Mouse (Mus musculus): Measurements from ENCODE around the gene Mmachc.
A peak's percentile ranks its signal among the peaks of the same experiment; 100 is the strongest.

The Mmachc gene

DNA sequence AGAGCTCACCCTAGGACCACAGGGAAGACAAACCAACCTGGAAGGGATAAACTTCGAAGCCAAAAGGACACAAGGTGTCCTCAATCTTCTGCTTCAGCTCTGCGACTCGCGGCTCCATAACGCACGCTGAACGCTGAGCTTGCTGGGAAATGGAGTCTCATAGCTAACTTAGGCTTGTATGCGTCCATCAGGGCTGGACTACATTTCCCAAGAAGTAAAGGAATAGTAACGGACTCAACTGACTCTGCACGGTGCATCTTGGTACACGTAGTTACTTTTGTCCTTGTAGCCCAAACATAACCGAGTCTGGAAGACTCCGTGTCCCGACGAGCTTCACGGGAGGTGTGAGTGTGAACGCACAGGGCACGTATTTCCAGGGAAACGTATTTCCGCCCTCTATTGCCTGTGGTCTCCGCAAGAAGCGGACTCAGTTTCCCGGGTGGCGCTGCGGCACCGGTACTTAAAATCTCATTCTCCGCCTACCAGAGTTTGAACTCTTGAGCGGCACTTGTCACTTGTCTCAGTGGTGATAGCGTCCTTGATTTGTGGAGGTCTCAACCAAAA lies at the start of gene Mmachc, which contains the start of gene Ccdc163:
Mmachc (minus strand) TSS at position 206 of the 564 bp plus-strand sequence.
Ccdc163 (plus strand) TSS at position 309 of the 564 bp plus-strand sequence.
- peak; percentile 100 for DNase-seq (ENCODE audit: low read depth, low spot score)

DNA sequence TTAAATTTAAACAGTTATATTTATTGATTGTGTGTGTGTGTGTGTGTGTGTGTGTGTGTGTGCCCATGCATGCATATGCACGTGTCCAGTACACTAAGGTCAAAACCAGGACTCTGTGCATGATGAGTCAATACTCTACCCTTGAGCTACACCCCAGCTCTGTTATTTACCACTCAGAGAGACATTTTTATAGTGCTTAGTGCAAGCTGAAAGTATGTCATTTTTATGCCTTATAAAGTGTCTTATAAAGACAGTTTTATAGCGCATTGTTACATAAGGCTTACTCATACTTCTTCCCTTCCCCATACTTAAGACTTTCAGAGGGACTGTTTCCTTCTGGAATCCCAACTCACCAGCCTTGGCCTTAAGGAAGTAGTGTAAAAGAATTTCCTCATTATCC lies 41.5 kb upstream of the Mmachc start:
- DNase-seq (ENCODE audit: low read depth, low spot score), result no peak

- DNase-seq (ENCODE audit: low read depth, low spot score), result no peak
Observed at GRCm38 (mm10) chr4:116738972-116739751, 31.0 kb upstream of the Mmachc start.

DNA sequence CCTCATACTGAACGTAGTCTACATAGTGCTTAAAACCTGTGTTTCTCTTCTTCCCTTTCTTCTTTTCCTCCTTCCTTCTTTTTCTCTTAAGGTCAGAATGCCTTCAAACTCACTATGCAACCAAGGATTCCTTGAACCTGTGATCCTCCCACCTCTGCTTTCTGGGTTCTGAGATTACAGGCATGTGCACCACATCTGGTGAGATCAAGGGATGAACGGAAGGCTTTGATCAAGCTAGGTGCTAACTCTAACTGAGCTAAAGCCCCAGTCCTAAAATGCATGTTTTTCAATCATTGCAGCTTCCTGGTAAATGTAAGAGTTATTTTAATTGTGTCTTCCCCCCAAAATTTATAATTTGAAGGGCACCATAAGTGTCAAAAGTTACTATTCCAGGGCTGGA lies 26.8 kb upstream of the Mmachc start:
- DNase-seq (ENCODE audit: low read depth, low spot score), result no peak

- DNase-seq (ENCODE audit: low read depth, low spot score), result no peak
Observed at GRCm38 (mm10) chr4:116732355-116732754, 24.1 kb upstream of the Mmachc start.

DNA sequence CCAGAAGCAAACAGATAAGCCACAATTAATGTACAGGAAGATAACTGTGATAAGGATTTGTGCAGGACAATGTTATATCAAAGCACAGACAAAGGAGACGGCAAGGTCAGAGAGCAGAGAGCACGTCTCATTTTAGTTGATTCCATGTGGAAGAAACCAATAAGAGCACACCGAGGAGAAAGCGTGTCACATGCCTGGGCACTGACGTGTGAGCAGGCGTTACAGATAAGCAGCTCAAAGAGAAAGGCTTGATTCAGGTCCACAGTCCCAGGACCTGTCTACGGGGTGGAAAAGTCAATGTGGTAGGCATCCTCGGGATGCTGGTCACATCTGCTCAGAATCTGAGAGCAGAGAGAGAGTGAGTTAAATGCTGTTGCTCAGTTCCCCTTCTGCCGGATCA lies 22.9 kb upstream of the Mmachc start:
- DNase-seq (ENCODE audit: low read depth, low spot score), result no peak

DNA sequence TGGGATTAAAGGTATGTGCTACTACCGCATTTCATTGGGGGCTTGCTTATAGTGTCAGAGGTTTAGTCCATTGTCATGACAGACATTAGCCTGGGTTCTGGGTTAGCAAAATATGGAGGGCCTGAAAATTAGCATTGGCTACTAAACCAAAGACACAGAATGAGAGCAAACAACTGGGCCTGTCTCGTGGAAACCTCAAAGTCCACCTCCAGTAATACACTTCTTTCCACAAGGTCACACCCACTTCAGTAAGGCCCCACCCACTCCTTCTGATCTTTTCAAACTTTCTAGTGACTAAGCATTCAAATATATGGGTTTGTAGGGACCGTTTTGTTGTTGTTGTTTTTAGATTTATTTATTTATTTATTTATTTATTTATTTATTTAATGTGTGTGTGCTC lies 21.3 kb upstream of the Mmachc start:
- DNase-seq (ENCODE audit: low read depth, low spot score), result no peak

DNA sequence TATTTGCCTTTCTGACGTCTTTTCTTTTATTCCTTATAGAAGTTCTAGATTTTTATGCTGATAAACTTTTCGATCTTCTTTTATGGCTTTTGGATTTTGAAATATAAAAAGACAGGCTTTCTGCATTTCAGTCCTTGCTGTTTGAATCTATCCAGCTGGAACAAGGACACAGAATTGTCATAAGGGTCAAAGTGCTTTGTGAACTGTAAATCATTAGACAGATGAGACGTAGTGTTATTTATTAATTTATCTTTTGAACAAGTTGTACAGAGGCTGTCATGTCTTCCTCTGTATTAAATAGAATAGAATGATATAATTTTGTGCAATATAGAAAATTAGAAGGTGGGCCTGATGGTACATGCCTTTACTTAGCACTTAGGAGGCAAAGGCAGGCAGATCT lies 19.2 kb upstream of the Mmachc start:
- DNase-seq (ENCODE audit: low read depth, low spot score), result no peak

DNA sequence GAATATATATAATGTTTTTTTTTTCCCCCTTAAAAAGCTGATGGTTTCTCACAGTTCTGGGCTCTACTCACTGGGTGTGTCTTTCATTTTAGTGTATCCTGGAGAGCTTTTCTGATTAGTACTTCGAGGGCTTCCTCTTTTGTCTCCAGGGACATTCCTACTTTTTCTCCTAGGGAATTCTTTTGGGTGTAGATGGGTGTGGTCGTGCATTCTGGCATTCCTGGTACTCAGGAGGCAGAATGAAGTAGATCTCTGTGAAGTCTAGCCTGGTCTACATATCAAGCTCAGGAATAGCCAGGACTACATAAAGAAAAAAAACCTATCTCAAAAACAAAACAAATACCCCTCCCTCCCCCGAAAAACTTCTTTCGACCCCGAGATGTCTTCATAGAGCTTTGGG lies 17.2 kb upstream of the Mmachc start:
- peak; percentile 90 for DNase-seq (ENCODE audit: low read depth, low spot score)

- no peak for DNase-seq (ENCODE audit: low read depth, low spot score)
Observed at GRCm38 (mm10) chr4:116722230-116722629, 14.0 kb upstream of the Mmachc start.

DNA sequence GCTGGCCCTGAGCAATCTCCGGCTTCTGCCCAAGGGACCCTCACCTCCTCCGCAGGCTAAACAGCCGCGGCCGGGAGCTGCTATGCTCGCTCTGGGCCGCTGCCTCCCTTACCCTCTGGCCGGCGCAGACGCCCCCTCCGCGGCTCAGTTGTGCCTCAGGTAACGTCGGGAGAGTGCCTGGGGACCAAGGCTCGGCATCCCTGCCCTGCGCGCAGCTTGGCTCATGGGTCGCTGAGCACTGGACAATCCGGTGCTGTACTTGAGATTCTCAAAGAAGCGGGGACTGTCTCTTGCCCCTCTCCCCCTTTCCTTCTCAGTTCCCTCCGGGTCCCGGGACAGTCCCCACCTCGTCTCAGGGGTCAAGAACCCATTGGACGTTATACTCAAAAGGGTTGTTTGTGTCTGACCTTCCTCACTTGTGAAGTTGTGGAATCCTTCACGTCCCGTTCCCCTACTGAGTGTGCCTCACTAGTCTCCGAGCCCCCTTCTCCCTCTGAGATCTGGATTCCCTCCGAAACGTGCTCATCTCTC lies 13.0 kb upstream of the Mmachc start:
- no peak for DNase-seq (ENCODE audit: low read depth, low spot score)

DNA sequence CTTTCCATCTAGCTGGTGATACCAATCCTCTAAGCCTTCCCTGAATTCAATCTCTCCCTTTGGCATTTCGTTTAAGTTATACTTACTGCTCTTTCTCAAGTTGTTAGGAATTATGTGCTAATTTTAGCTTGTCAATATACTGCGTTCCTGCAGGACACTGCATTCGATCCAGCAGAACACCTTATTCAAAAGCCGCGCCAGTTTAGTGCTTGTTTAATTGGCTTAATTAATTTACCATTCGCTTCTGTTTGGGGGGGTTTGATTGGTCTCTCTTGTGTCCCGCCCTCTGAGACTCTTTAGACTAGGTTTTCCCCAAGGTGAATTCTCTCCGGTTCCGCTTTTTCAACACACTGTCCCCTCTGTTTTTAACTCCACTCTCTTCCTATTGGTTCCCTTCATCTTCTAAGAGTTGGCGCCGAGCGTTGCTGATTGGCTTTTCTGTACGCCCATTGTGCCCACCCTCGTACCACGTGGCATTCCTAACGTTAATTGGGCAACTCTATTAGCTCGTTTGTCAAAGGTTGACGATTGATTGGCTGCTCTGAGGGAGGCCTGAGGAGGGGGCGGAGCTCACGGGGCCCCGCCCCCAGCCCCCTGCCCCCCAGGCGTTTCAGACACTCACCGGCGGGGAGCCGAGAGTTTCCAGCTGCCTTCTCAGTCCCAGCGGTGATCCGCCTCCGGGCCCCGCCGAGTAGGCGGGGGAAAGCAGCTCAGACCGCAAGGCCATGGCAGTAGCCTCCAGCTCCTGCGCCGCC lies 12.3 kb upstream of the Mmachc start, which contains the start of gene Tesk2:
Tesk2 (plus strand) TSS at position 606 of the 755 bp plus-strand sequence.
- peak; percentile 99 for DNase-seq (ENCODE audit: low read depth, low spot score)

DNA sequence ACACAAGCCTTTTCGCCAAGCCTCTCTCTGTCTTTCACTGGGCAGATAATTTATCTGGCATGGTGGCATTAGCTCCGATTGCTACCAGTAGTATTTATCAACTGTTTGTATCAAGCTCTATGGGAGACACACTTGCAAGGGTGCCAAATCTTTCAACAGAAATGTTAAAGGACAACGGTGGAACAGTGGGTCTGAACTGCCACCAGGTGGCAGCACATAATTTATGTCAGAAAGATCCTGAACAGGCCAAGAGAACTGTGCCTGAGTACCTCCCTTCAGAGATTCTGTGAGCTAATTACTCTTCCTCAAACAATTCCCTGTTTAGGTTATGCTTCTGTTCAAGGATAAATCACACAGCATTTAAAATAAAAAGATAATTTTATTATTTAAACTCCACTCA lies 11.2 kb upstream of the Mmachc start:
- peak; percentile 85 for DNase-seq (ENCODE audit: low read depth, low spot score)

DNA sequence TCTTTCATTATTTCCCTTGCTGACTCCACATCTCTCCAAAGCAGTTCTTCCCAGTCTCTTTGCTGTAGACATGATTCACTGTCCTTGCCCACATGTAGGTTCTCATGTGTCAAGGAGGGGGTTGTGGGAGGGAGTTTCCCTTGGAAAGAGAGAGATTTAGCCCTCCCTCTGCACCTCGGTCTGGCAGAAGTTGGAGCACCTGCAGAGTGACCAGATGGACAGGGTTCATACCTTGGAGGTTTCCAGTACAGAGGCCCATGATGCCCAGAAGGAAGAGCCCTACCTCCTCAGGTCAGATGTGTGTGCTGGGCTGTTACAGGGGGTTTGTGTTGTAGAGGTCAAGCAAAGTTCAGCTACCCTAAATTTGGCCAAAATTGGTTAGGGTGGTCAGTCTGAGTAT lies 4.3 kb upstream of the Mmachc start:
- no peak for DNase-seq (ENCODE audit: low read depth, low spot score)

- no peak for DNase-seq (ENCODE audit: low read depth, low spot score)
Observed at GRCm38 (mm10) chr4:116710154-116710553, 1.9 kb upstream of the Mmachc start.

DNA sequence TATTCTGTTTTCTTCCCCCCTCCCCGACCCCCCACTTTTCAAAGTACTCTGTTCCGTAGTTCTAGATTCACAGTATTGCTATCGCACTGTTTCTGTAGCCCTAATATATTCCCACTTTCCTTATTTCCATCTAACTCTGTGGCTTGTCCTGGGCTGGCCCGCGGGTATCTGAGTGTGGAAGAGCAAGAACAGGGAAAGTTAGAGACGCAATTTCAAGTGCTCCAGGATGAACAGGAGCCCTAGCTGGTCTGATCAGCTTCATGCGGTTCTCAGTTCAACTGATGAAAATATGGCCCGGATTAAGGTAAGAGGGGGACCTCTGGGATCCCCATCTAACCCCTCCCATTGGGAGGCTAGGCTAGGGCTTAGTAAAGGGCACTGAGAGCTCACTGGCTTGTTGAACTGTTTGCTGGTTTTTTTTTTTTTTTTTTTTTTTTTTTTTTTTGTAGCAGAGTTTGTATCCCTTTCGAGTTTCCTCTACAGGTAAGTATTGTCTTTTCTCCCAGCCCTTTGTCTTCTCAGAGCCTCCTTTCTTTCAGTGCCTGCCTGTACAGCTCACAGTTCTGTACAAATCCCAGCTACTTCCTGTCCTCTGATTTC lies 685 bp upstream of the Mmachc start:
- no peak for DNase-seq (ENCODE audit: low read depth, low spot score)

GRCm38 (mm10) chr4:116707666-116708065 lies 540 bp downstream of the Mmachc start:
- DNase-seq (ENCODE audit: low read depth, low spot score), result no peak

DNA sequence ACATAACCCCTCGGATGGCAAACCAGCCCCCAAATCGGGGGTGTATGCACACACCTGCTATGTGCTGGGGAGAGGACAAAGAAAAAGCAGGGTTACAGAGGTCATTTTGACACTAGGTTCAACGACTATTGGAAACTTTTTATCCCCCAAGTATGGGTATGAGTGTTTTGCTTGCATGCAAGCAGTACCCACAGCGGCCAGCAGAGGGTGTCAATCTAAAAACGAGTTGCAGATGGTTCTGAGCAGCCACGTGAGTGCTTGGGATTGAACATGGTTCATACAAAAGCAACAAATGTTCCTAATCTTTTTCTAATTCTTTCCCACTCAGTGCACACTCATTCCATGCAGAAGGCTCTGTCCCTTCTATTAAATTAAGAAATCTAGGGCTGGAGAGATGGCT lies 4.4 kb downstream of the Mmachc start:
- peak; percentile 92 for DNase-seq (ENCODE audit: low read depth, low spot score)

GRCm38 (mm10) chr4:116700964-116701363 lies 7.2 kb downstream of the Mmachc start:
- no peak for DNase-seq (ENCODE audit: low read depth, low spot score)

- no peak for DNase-seq (ENCODE audit: low read depth, low spot score)
Observed at GRCm38 (mm10) chr4:116698693-116699342, 9.4 kb downstream of the Mmachc start.

- DNase-seq (ENCODE audit: low read depth, low spot score), result no peak
Observed at GRCm38 (mm10) chr4:116693785-116694184, 14.4 kb downstream of the Mmachc start.
